Mouse (Mus musculus) neural tube, embryonic 15.5 days (tissue): ENCODE measurements around the gene Cacna1b. TPM values are rescaled to one million over a fixed set of nuclear protein-coding genes. Genes with fewer than 3 reads are reported as not detected.
A peak's percentile ranks its signal among the peaks of the same experiment; 100 is the strongest.

Source experiments
- ATAC-seq: fragments of 200-750 bp; cut with Nextera tagmentation; 2 replicates; pipeline ENCODE4 v1.8.0; 2017; ENCODE audit warnings: mild to moderate bottlenecking, moderate TSS enrichment, moderate library complexity; ENCODE audit not compliant: low FRiP score
- H3K27ac ChIP-seq: fragments of 300-500 bp; sonication (generic); replicated peaks from 2 replicates; pipeline ENCODE4 v1.5.1; 2015; ENCODE audit warnings: mild to moderate bottlenecking, inconsistent platforms
- H3K27me3 ChIP-seq: fragments of 300-500 bp; sonication (generic); replicated peaks from 2 replicates; pipeline ENCODE4 v1.6.1; 2015; ENCODE audit warnings: inconsistent platforms
- H3K36me3 ChIP-seq: fragments of 300-500 bp; sonication (generic); 2 replicates; pipeline ENCODE4 v1.6.1; 2015; ENCODE audit warnings: inconsistent platforms
- H3K4me1 ChIP-seq: fragments of 300-500 bp; sonication (generic); 2 replicates; pipeline ENCODE4 v1.6.1; 2015; ENCODE audit warnings: inconsistent platforms
- H3K4me2 ChIP-seq: fragments of 300-500 bp; sonication (generic); 2 replicates; pipeline ENCODE4 v1.6.1; 2015; ENCODE audit warnings: inconsistent platforms, mild to moderate bottlenecking, moderate library complexity
- H3K4me3 ChIP-seq: fragments of 300-500 bp; sonication (generic); replicated peaks from 2 replicates; pipeline ENCODE4 v1.5.1; 2015; ENCODE audit warnings: mild to moderate bottlenecking, inconsistent platforms
- H3K9ac ChIP-seq: fragments of 300-500 bp; sonication (generic); replicated peaks from 2 replicates; pipeline ENCODE4 v1.6.1; 2015; ENCODE audit warnings: mild to moderate bottlenecking, inconsistent platforms
- H3K9me3 ChIP-seq: fragments of 300-500 bp; sonication (generic); replicated peaks from 2 replicates; pipeline ENCODE4 v1.6.1; 2016; ENCODE audit warnings: inconsistent platforms
- WGBS: fragments of 180-500 bp; shearing (Covaris S2); methylation state at CpG from one replicate; pipeline ENCODE4 v1.1.7; 2015; ENCODE audit warnings: mixed read lengths; 5-methylcytosine and 5-hydroxymethylcytosine counted together
- polyA plus RNA-seq: library from polyadenylated mRNA; unstranded; fragments of >200 nt; fragmentation: Nextera tagmentation; extraction: Ambion mirVana; gene quantifications from 2 replicates; pipeline ENCODE4 v1.2.1, GENCODE M21; 2015

Gene Cacna1b
- polyA plus RNA-seq, 1 experiment from 2014 or later: 16.0 TPM

DNA sequence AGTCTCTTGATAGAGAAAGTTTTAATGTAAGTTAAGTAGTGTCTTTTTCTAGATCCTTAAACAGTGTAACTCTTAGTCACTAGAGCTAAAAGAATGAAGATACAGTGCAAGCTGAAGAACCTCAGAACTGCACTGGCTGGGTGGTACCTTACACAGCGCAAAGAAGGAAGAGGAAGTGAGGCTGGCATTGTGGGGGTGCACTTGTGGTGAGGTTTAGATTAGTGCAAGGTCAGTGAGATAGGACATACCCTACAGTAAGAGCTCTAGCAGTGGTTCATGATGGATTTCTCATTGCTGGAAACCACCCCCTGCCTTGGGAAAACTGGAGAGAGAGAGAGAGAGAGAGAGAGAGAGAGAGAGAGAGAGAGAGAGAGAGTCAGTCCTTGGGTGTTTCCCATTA, 192.0 kb downstream of the Cacna1b start:
- no peak overlapping the region for H3K27ac ChIP-seq
- no peak for ATAC-seq
- H3K4me3 ChIP-seq: no peak overlapping the region
- no peaks in the 10 kb centered on the region for H3K36me3 ChIP-seq
- no peaks in the 10 kb centered on the region for H3K27me3 ChIP-seq
- no peak overlapping the region for H3K9ac ChIP-seq
- WGBS: 74% methylated on average over 1 of the region's 1 CpGs
- no peaks in the 10 kb centered on the region for H3K9me3 ChIP-seq
- no peak overlapping the region for H3K4me2 ChIP-seq
- no peaks in the 10 kb centered on the region for H3K4me1 ChIP-seq

DNA sequence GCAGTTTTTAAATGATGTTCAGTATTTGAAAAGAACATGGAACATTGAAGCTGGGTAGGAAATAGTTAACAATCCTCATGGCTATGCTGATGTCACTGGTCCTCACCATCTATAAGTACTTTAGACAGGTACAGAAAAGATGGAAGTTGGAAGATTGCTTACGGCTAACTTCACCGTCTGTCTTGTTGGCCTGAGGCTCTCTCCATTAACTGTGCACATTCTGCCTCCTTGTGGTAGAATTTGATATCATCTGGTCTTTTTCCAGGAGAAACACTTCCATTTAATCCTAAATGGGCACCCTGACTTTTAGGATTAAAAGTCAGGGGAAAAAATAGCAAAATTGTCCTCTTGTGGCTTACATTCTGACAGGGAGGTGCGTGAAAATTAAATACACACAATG, 194.4 kb downstream of the Cacna1b start:
- Histone ChIP-seq H3K27ac (no peak overlapping the region), H3K36me3 (no peaks in the 10 kb centered on the region), H3K4me3 (no peak overlapping the region), H3K4me2 (no peak overlapping the region), H3K9ac (no peak overlapping the region), H3K27me3 (no peaks in the 10 kb centered on the region), H3K9me3 (no peaks in the 10 kb centered on the region), H3K4me1 (no peaks in the 10 kb centered on the region)
- ATAC-seq: peak; percentile 60; the same call in 1 of the 2 replicates
- WGBS: 7% methylated on average over 3 of the region's 3 CpGs

DNA sequence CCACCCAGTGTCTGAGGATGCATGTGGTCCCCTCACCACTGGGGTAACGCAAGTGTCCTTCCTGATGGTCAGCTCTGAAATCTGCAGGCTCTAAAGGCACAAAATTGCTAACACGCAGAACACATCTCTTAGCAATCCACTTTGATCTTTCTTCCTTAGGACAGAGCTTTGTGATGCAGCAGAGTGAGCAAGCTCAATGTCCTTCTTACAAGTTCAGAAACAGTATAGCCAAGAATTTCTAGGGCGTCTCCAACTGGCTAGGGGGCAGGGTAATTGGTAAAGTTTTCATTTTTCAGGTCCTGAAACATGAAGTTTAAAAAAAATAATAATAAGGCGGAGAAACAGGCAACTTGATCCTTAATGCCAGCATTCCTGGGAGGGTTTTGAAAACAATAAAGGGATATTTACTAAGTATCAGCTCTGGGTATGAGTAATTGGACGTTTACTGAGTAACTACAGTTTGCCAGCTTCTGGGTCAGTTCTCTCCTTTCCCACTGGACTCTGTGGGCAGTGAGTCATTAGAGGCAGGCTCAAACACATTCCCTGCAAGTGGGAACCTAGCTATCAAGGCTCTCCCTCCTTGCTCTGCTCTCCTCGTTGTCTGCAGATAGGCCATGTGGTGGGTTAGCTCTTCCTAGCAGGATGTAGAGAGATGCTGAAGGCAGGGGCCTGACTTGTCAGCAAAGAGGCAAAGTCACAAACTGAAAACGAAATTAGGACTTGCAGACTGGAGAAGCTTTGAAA, 200.2 kb downstream of the Cacna1b start:
- no peaks in the 10 kb centered on the region for H3K36me3 ChIP-seq
- no peak overlapping the region for H3K4me3 ChIP-seq
- peaks cover 4% of the 10 kb centered on the region; the same call in 1 of the 2 replicates for H3K4me1 ChIP-seq
- no peak overlapping the region for H3K4me2 ChIP-seq
- no peaks in the 10 kb centered on the region for H3K27me3 ChIP-seq
- WGBS: 76% methylated on average over 7 of the region's 7 CpGs
- no peaks in the 10 kb centered on the region for H3K9me3 ChIP-seq
- H3K27ac ChIP-seq: no peak overlapping the region
- H3K9ac ChIP-seq: no peak overlapping the region
- ATAC-seq: no peak

DNA sequence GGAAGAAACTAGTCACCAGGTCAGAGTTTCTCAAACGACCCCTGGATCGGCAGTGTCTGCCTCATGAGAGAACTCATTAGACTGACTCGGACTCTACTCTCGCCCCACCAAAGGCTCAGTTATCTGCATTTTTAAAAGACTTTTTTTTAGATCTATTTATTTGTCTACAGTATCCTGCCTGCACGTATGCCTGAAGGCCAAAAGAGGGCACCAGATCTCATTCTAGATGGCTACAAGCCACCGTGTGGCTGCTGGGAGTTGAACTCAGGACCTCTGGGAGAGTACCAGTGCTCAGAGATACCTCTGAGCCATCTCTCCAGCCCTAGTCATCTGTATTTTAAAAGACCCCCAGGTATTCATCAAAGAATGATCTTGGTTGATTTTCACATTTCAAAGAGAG, 201.0 kb downstream of the Cacna1b start:
- ATAC-seq: no peak
- WGBS: 84% methylated on average over 6 of the region's 6 CpGs

DNA sequence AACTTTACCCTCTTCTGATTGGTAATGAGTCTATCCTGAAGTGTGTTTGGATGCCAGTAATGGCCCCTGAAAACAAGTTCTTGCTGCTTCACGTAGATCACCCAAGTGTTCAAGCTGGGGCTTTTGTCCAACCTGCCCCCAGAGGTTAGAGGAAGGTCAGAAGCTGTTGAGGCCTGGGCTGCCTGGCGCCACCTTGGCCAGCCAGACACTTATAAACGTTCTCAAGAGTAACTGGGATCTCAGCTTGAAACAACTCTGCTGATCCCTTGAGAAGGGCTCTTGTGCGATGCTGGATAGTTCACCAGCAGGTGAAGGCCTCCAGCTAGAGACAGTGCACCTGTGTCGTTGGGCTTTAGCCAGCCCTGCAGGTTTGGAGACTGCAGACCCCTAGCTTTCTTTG, 202.8 kb downstream of the Cacna1b start:
- Histone ChIP-seq H3K9ac (no peak overlapping the region), H3K27ac (no peak overlapping the region), H3K36me3 (no peaks in the 10 kb centered on the region), H3K4me3 (no peak overlapping the region), H3K9me3 (no peaks in the 10 kb centered on the region), H3K27me3 (no peaks in the 10 kb centered on the region), H3K4me2 (no peak overlapping the region), H3K4me1 (peaks cover 4% of the 10 kb centered on the region; the same call in 1 of the 2 replicates)
- ATAC-seq: no peak
- 83% methylated on average over 5 of the region's 5 CpGs for WGBS

More for the DNA sequence above, 201.0 kb downstream of the Cacna1b start:
- Histone ChIP-seq H3K4me2 (no peak overlapping the region), H3K36me3 (no peaks in the 10 kb centered on the region), H3K9me3 (no peaks in the 10 kb centered on the region), H3K4me1 (peaks cover 4% of the 10 kb centered on the region; the same call in 1 of the 2 replicates), H3K27ac (no peak overlapping the region), H3K9ac (no peak overlapping the region), H3K4me3 (no peak overlapping the region), H3K27me3 (no peaks in the 10 kb centered on the region)

DNA sequence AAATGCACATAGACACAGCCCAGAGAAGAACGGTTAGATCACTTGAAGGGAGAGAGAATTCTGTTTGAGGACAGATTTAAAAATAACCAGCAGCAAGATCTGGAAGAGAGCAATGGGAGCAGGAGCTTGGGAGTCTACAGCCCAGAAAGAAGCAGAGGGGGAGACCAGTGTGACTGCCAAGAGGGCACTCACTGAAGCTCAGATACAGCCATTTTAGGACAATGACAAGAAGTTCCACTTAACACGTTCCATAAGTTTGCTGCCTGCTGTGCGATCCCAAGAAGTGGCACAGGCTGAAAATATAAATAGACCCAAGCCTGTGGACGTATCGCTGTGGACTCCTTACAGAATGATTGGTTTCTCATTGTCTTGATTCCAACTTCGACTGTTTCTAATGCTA, 206.6 kb downstream of the Cacna1b start:
- Histone ChIP-seq H3K27ac (no peak overlapping the region), H3K9me3 (no peaks in the 10 kb centered on the region), H3K4me1 (peaks cover 4% of the 10 kb centered on the region; the same call in 1 of the 2 replicates), H3K36me3 (no peaks in the 10 kb centered on the region), H3K27me3 (no peaks in the 10 kb centered on the region), H3K9ac (no peak overlapping the region), H3K4me3 (no peak overlapping the region), H3K4me2 (no peak overlapping the region)
- no peak for ATAC-seq
- WGBS: 75% methylated on average over 6 of the region's 6 CpGs

DNA sequence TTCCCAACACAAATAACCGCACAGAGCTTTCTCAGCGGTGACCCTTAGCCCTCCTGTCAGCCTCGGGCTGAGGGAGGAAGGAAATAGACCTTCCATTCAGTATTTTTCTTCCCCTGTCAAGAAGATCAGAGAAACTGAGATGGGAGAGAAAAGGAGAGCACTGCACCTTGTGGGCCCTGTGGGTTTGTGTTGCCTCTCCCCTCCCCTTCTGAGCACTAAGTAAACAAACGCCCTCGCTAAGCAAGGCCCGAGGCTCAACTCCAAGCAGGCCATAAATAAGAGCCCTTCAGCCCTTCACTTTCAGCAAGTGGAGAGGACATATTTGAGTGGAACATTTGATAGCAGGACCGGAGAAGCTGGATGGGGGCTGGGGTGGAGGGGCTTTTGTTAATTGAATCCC, 209.0 kb downstream of the Cacna1b start:
- H3K9ac ChIP-seq: no peak overlapping the region
- 33% methylated on average over 7 of the region's 7 CpGs for WGBS
- H3K9me3 ChIP-seq: no peaks in the 10 kb centered on the region
- ATAC-seq: no peak
- H3K27ac ChIP-seq: no peak overlapping the region
- no peak overlapping the region for H3K4me2 ChIP-seq
- no peaks in the 10 kb centered on the region for H3K36me3 ChIP-seq
- H3K4me1 ChIP-seq: peaks cover 4% of the 10 kb centered on the region; the same call in 1 of the 2 replicates
- no peak overlapping the region for H3K4me3 ChIP-seq
- no peaks in the 10 kb centered on the region for H3K27me3 ChIP-seq

Other genes with a start within 250 kb of the Cacna1b start
- gene Ehmt1, start 156.5 kb upstream of the Cacna1b start, polyA plus RNA-seq: 75.0 and 76.4 TPM in 2 replicates
- gene Arrdc1, start 172.1 kb upstream of the Cacna1b start, polyA plus RNA-seq: 43.9 and 46.8 TPM in 2 replicates
- gene Zmynd19, start 186.6 kb upstream of the Cacna1b start, polyA plus RNA-seq: 21.3 and 26.2 TPM in 2 replicates
- 38.6 and 41.7 TPM in 2 replicates for gene Dph7, start 199.2 kb upstream of the Cacna1b start, polyA plus RNA-seq
- 167 and 179 TPM in 2 replicates for gene Mrpl41, start 211.9 kb upstream of the Cacna1b start, polyA plus RNA-seq
- gene Pnpla7, start 212.9 kb upstream of the Cacna1b start, polyA plus RNA-seq: 2.8 and 5.0 TPM in 2 replicates